Mouse (Mus musculus) cortical plate, adult 2 months (tissue): ENCODE measurements around the gene Sp6. TPM values are rescaled to one million over a fixed set of nuclear protein-coding genes. Genes with fewer than 3 reads are reported as not detected.
A peak's percentile ranks its signal among the peaks of the same experiment; 100 is the strongest.

Experiments
- H3K27ac ChIP-seq: fragments of 200-500 bp; 2 replicates; pipeline ENCODE4 v1.5.1; 2012; ENCODE audit warnings: low read length, control low read depth, inconsistent platforms; ENCODE audit not compliant: insufficient read depth
- H3K4me1 ChIP-seq: fragments of 200-500 bp; 2 replicates; pipeline ENCODE4 v1.6.1; 2011; ENCODE audit warnings: low read length; ENCODE audit not compliant: control insufficient read depth, insufficient read depth
- H3K4me3 ChIP-seq: fragments of 200-500 bp; 2 replicates; pipeline ENCODE4 v1.5.1; 2011; ENCODE audit warnings: mild to moderate bottlenecking, low read length, control low read depth; ENCODE audit not compliant: insufficient read depth
- CTCF ChIP-seq: fragments of 200-500 bp; IDR thresholded peaks from 2 replicates; pipeline ENCODE4 v1.5.1; 2011; ENCODE audit warnings: mild to moderate bottlenecking, control low read depth, low read length; ENCODE audit not compliant: insufficient read depth; ENCODE audit errors: extremely low read depth
- POLR2A ChIP-seq: fragments of 200-500 bp; IDR thresholded peaks from 2 replicates; pipeline ENCODE4 v1.6.1; 2011; ENCODE audit warnings: mild to moderate bottlenecking, low read length, control low read depth; ENCODE audit not compliant: insufficient read depth; ENCODE audit errors: extremely low read depth
- polyA plus RNA-seq: library from polyadenylated mRNA; depleted of rRNA; stranded (reverse); fragments of >200 nt; gene quantifications from 2 replicates; pipeline ENCODE4 v1.2.3, GENCODE M21; 2012

The Sp6 gene
- polyA plus RNA-seq, 1 experiment, result 0.69 TPM

- TF ChIP-seq POLR2A (no peak), CTCF (no peak)
- Histone ChIP-seq H3K4me3 (no peak overlapping the region), H3K4me1 (peaks cover 5% of the 10 kb centered on the region), H3K27ac (no peak overlapping the region)
These were observed 33.2 kb upstream of the Sp6 start for GRCm38 (mm10) chr11:96980021-96980420.

- TF ChIP-seq POLR2A (no peak), CTCF (no peak)
- Histone ChIP-seq H3K4me1 (no peaks in the 10 kb centered on the region), H3K4me3 (no peak overlapping the region), H3K27ac (no peak overlapping the region)
These were observed 31.7 kb upstream of the Sp6 start for GRCm38 (mm10) chr11:96981461-96981860.

GRCm38 (mm10) chr11:96982355-96982754, 30.8 kb upstream of the Sp6 start:
- Histone ChIP-seq H3K4me1 (no peaks in the 10 kb centered on the region), H3K4me3 (no peak overlapping the region), H3K27ac (no peak overlapping the region)
- TF ChIP-seq POLR2A (no peak), CTCF (peak; percentile 92)

- Histone ChIP-seq H3K4me1 (peaks cover under 1% of the 10 kb centered on the region; the same call in 1 of the 2 replicates), H3K27ac (no peak within 1 kb of the TSS), H3K4me3 (no peak within 1 kb of the TSS)
- TF ChIP-seq CTCF (no peak), POLR2A (no peak)
These were observed 30.3 kb upstream of the Sp6 start, which contains the start of gene Sp2 for GRCm38 (mm10) chr11:96982859-96983258. Gene Sp2 (minus strand): TSS chr11:96982959.

- no peak overlapping the region for H3K4me3 ChIP-seq
- no peak overlapping the region for H3K27ac ChIP-seq
- no peak for TF ChIP-seq POLR2A
- TF ChIP-seq CTCF, result no peak
- H3K4me1 ChIP-seq, result peaks cover 2% of the 10 kb centered on the region; the same call in 1 of the 2 replicates
These were observed 28.3 kb upstream of the Sp6 start for GRCm38 (mm10) chr11:96984903-96985302.

- TF ChIP-seq CTCF, result no peak
- TF ChIP-seq POLR2A, result no peak
- no peak overlapping the region for H3K4me3 ChIP-seq
- peaks cover 2% of the 10 kb centered on the region; the same call in 1 of the 2 replicates for H3K4me1 ChIP-seq
- no peak overlapping the region for H3K27ac ChIP-seq
These were observed 26.7 kb upstream of the Sp6 start for GRCm38 (mm10) chr11:96986463-96986862.

GRCm38 (mm10) chr11:96987873-96988655, 25.1 kb upstream of the Sp6 start:
- Histone ChIP-seq H3K27ac (no peak overlapping the region), H3K4me3 (peak overlapping the region; percentile 14; the same call in 1 of the 2 replicates)
- no peak for TF ChIP-seq POLR2A
- TF ChIP-seq CTCF, result no peak

GRCm38 (mm10) chr11:96991501-96991900, 21.7 kb upstream of the Sp6 start:
- no peak for TF ChIP-seq CTCF
- TF ChIP-seq POLR2A, result no peak
- Histone ChIP-seq H3K4me1 (peaks cover 2% of the 10 kb centered on the region; the same call in 1 of the 2 replicates), H3K4me3 (no peak overlapping the region), H3K27ac (no peak overlapping the region)

More at GRCm38 (mm10) chr11:96987873-96988655, 25.1 kb upstream of the Sp6 start:
- H3K4me1 ChIP-seq, result peaks cover 2% of the 10 kb centered on the region; the same call in 1 of the 2 replicates

GRCm38 (mm10) chr11:96992722-96993311, 20.4 kb upstream of the Sp6 start:
- Histone ChIP-seq H3K27ac (no peak overlapping the region), H3K4me3 (no peak overlapping the region), H3K4me1 (peaks cover 2% of the 10 kb centered on the region; the same call in 1 of the 2 replicates)
- TF ChIP-seq CTCF (no peak), POLR2A (no peak)

GRCm38 (mm10) chr11:96995031-96995430, 18.2 kb upstream of the Sp6 start:
- Histone ChIP-seq H3K4me3 (no peak overlapping the region), H3K27ac (no peak overlapping the region)
- TF ChIP-seq CTCF, result no peak

More at GRCm38 (mm10) chr11:96995031-96995430, 18.2 kb upstream of the Sp6 start:
- no peaks in the 10 kb centered on the region for H3K4me1 ChIP-seq
